Mouse (Mus musculus) C2C12 (cell line): ENCODE results near the gene Fam71e1.

Experiments
- CEBPB ChIP-seq: IDR thresholded peaks from one replicate; pipeline ENCODE4 v1.6.1; 2011; ENCODE audit warnings: low read depth, mild to moderate bottlenecking, control low read depth, moderate library complexity
- CTCF ChIP-seq: IDR thresholded peaks from one replicate; pipeline ENCODE4 v1.5.1; 2011; ENCODE audit not compliant: control insufficient read depth, insufficient read depth, insufficient read length
- MAX ChIP-seq: IDR thresholded peaks from one replicate; pipeline ENCODE4 v1.6.1; 2011; ENCODE audit warnings: mild to moderate bottlenecking, control low read depth
- MYOD1 ChIP-seq: IDR thresholded peaks from one replicate; pipeline ENCODE4 v1.6.1; 2011; ENCODE audit warnings: low read depth; ENCODE audit not compliant: control insufficient read depth, insufficient read length
- USF1 ChIP-seq: IDR thresholded peaks from one replicate; pipeline ENCODE4 v1.6.1; 2011; ENCODE audit warnings: low read depth, mild to moderate bottlenecking, control low read depth, moderate library complexity

DNA sequence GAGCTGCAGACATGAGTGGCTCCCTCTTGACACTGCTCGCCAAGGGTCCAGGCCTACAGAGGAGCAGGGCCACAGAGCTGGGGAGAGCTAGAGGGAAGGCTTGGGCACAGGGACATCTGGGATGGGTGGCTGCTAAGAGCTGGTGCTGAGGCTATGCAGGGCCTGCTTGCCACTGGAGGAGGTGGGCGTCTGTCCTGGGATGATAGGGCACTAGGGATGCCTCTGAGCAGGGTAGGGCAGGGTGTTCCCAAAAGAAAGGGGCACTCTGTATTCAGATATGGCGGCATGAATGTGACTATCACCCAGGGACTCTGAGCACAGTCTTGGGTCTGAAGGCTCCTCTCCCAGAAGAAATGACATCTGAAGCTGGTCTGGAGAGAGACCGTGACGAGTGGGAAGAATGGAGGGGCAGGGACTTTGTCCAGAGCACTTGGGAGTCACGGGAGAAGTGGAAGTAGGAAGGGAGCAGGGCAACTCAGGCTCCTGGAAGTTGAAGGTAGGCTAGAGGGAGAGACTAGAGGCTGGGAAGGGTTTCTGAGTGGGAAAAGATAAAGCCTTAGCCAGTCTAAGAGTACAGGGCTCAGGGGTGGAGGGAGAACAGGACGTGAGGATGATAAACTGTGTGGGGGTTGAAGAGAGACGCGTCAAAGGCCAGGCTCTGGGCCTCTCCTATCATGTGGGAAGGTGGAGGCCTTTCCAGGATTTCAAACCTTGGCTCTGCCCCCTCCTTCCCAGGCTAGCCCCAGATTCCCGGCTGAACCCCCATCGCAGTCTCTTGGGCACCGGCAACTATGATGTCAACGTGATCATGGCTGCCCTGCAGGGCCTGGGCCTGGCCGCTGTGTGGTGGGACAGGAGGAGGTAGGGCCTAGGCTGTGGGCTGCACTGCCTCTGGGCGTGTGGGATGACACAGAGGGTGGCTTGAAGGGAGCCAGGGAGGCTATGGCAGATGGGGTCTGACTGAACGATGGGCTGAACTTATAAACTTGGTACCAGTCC lies 26.4 kb upstream of the Fam71e1 start:
- no peak for TF ChIP-seq MYOD1
- TF ChIP-seq CTCF = no peak
- no peak for TF ChIP-seq USF1
- TF ChIP-seq MAX = no peak
- TF ChIP-seq CEBPB = no peak
